Mouse (Mus musculus) heart, embryonic 15.5 days (tissue): ENCODE data around the gene Olfr1564. TPM values are rescaled to one million over a fixed set of nuclear protein-coding genes. Genes with fewer than 3 reads are reported as not detected.
A peak's percentile ranks its signal among the peaks of the same experiment; 100 is the strongest.
"Not testable (repeated sequence)": the region's sequence is repeated elsewhere in the genome, so short reads cannot be mapped to it uniquely, and the experiment has no call there.

Experiments
- ATAC-seq: fragments of 200-750 bp; cut with Nextera tagmentation; replicated peaks from 2 replicates; pipeline ENCODE4 v1.8.0; 2017; ENCODE audit warnings: low read depth, moderate TSS enrichment; ENCODE audit not compliant: insufficient number of reproducible peaks, insufficient read depth, low FRiP score
- H3K27ac ChIP-seq: fragments of 300-500 bp; sonication (generic); 2 replicates; pipeline ENCODE4 v1.5.1; 2015; ENCODE audit warnings: mild to moderate bottlenecking, inconsistent platforms
- H3K27me3 ChIP-seq: fragments of 300-500 bp; sonication (generic); 2 replicates; pipeline ENCODE4 v1.6.1; 2015; ENCODE audit warnings: inconsistent platforms
- H3K36me3 ChIP-seq: fragments of 300-500 bp; sonication (generic); 2 replicates; pipeline ENCODE4 v1.6.1; 2015; ENCODE audit warnings: mild to moderate bottlenecking, inconsistent platforms
- H3K4me1 ChIP-seq: fragments of 300-500 bp; sonication (generic); replicated peaks from 2 replicates; pipeline ENCODE4 v1.6.1; 2015; ENCODE audit warnings: inconsistent platforms
- H3K4me2 ChIP-seq: fragments of 300-500 bp; sonication (generic); 2 replicates; pipeline ENCODE4 v1.6.1; 2015; ENCODE audit warnings: inconsistent platforms, mild to moderate bottlenecking, moderate library complexity
- H3K4me3 ChIP-seq: fragments of 300-500 bp; sonication (generic); 2 replicates; pipeline ENCODE4 v1.5.1; 2015; ENCODE audit warnings: mild to moderate bottlenecking, inconsistent platforms
- H3K9ac ChIP-seq: fragments of 300-500 bp; sonication (generic); 2 replicates; pipeline ENCODE4 v1.6.1; 2015; ENCODE audit warnings: mild to moderate bottlenecking, inconsistent platforms
- H3K9me3 ChIP-seq: fragments of 300-500 bp; sonication (generic); replicated peaks from 2 replicates; pipeline ENCODE4 v1.6.1; 2016; ENCODE audit warnings: inconsistent platforms
- WGBS: fragments of 180-500 bp; shearing (Covaris S2); methylation state at CpG from one replicate; pipeline ENCODE4 v1.1.7; 2015; ENCODE audit warnings: mixed read lengths; 5-methylcytosine and 5-hydroxymethylcytosine counted together
- polyA plus RNA-seq: library from polyadenylated mRNA; unstranded; fragments of >200 nt; fragmentation: Nextera tagmentation; extraction: Ambion mirVana; gene quantifications from 2 replicates; pipeline ENCODE4 v1.2.1, GENCODE M21; 2015

The Olfr1564 gene
- polyA plus RNA-seq = not detected in 2 replicates

GRCm38 (mm10) chr17:33221590-33221989 lies at the start of gene Olfr1564:
Olfr1564 (minus strand) TSS chr17:33221690.
- Histone ChIP-seq H3K4me2 (no peak within 1 kb of the TSS), H3K27me3 (no peaks in the 10 kb centered on the region), H3K27ac (no peak within 1 kb of the TSS), H3K4me3 (no peak within 1 kb of the TSS), H3K4me1 (no peaks in the 10 kb centered on the region), H3K36me3 (no peaks in the 10 kb centered on the region), H3K9ac (no peak within 1 kb of the TSS), H3K9me3 (0 out of 2 replicates have a peak, but pooled peaks cover 9% of the 10 kb centered on the region)
- no peak for ATAC-seq
- WGBS = 65% methylated on average over 2 of the region's 2 CpGs

GRCm38 (mm10) chr17:33268907-33269306 lies 47.4 kb upstream of the Olfr1564 start:
- H3K4me3 ChIP-seq = no peak overlapping the region

GRCm38 (mm10) chr17:33264376-33264775 lies 42.9 kb upstream of the Olfr1564 start, which contains the start of gene Olfr63:
Olfr63 (plus strand) TSS chr17:33264676.
- Histone ChIP-seq H3K4me1 (no peaks in the 10 kb centered on the region), H3K27me3 (peaks cover 5% of the 10 kb centered on the region; the same call in 1 of the 2 replicates), H3K27ac (no peak within 1 kb of the TSS), H3K4me2 (no peak within 1 kb of the TSS), H3K36me3 (no peaks in the 10 kb centered on the region), H3K4me3 (no peak within 1 kb of the TSS), H3K9ac (no peak within 1 kb of the TSS), H3K9me3 (no peaks in the 10 kb centered on the region)
- 65% methylated on average over 1 of the region's 1 CpGs for WGBS
- ATAC-seq = no peak

More at GRCm38 (mm10) chr17:33268907-33269306, 47.4 kb upstream of the Olfr1564 start:
- no peaks in the 10 kb centered on the region for H3K36me3 ChIP-seq
- H3K4me1 ChIP-seq = no peaks in the 10 kb centered on the region
- H3K9ac ChIP-seq = no peak overlapping the region
- no peak overlapping the region for H3K4me2 ChIP-seq
- ATAC-seq = no peak
- peaks cover 5% of the 10 kb centered on the region; the same call in 1 of the 2 replicates for H3K27me3 ChIP-seq
- H3K27ac ChIP-seq = no peak overlapping the region
- WGBS = 81% methylated on average over 9 of the region's 9 CpGs
- no peaks in the 10 kb centered on the region for H3K9me3 ChIP-seq

GRCm38 (mm10) chr17:33255319-33255657 lies 33.8 kb upstream of the Olfr1564 start:
- WGBS = no CpG with 5 or more reads among the region's 2 CpGs
- not testable (repeated sequence) for H3K36me3 ChIP-seq, H3K4me1 ChIP-seq, H3K9ac ChIP-seq, H3K27me3 ChIP-seq, ATAC-seq, H3K4me2 ChIP-seq, H3K9me3 ChIP-seq, H3K27ac ChIP-seq, H3K4me3 ChIP-seq

- H3K4me2 ChIP-seq = 0 out of 2 replicates have a peak within 1 kb of the TSS, but pooled peaks have one; percentile 18
- H3K4me3 ChIP-seq, H3K27me3 ChIP-seq, H3K4me1 ChIP-seq, H3K36me3 ChIP-seq, H3K9me3 ChIP-seq, H3K9ac ChIP-seq, H3K27ac ChIP-seq: not testable (repeated sequence)
- peak; percentile 96 for ATAC-seq
- 30% methylated on average over 1 of the region's 34 CpGs for WGBS
Observed at GRCm38 (mm10) chr17:33254530-33255318, 33.2 kb upstream of the Olfr1564 start, which contains the start of gene Zfp955a. Zfp955a (minus strand) TSS chr17:33255145.

- not testable (repeated sequence) for ATAC-seq, H3K9ac ChIP-seq, H3K9me3 ChIP-seq, H3K4me3 ChIP-seq, H3K4me2 ChIP-seq, H3K4me1 ChIP-seq, H3K27ac ChIP-seq, H3K27me3 ChIP-seq
- 90% methylated on average over 1 of the region's 1 CpGs for WGBS
- H3K36me3 ChIP-seq = peaks cover 14% of the 10 kb centered on the region
Observed at GRCm38 (mm10) chr17:33236646-33237045, 15.2 kb upstream of the Olfr1564 start.

GRCm38 (mm10) chr17:33191002-33191401 lies 30.5 kb downstream of the Olfr1564 start, which contains the start of gene Olfr239:
Olfr239 (plus strand) TSS chr17:33191302.
- ATAC-seq, H3K9ac ChIP-seq, H3K9me3 ChIP-seq, H3K27me3 ChIP-seq, H3K36me3 ChIP-seq, H3K4me1 ChIP-seq, H3K4me3 ChIP-seq, H3K4me2 ChIP-seq, H3K27ac ChIP-seq: not testable (repeated sequence)
- no CpG with 5 or more reads among the region's 2 CpGs for WGBS

- 67% methylated on average over 1 of the region's 1 CpGs for whole genome bisulfite sequencing
- not testable (repeated sequence) for H3K36me3 ChIP-seq, H3K27ac ChIP-seq, H3K4me1 ChIP-seq, H3K4me2 ChIP-seq, H3K9me3 ChIP-seq, ATAC-seq, H3K4me3 ChIP-seq, H3K27me3 ChIP-seq, H3K9ac ChIP-seq
Observed at GRCm38 (mm10) chr17:33168147-33168546, 53.3 kb downstream of the Olfr1564 start, which contains the start of gene Olfr55. Olfr55 (plus strand) TSS chr17:33168447.

Other genes starting within 250 kb of the Olfr1564 start
- gene Zfp952, start 228.6 kb downstream of the Olfr1564 start, polyA plus RNA-seq = 6.7 and 8.9 TPM in 2 replicates
- 6.0 and 6.2 TPM in 2 replicates for gene Zfp763, start 188.3 kb downstream of the Olfr1564 start, polyA plus RNA-seq
- gene 4921501E09Rik, start 153.6 kb downstream of the Olfr1564 start, polyA plus RNA-seq = not detected in 2 replicates
- gene Zfp563, start 132.4 kb downstream of the Olfr1564 start, polyA plus RNA-seq = 4.5 and 4.7 TPM in 2 replicates
- not detected in 2 replicates for gene Morc2b, start 82.0 kb downstream of the Olfr1564 start, polyA plus RNA-seq
- not detected in 2 replicates for gene Olfr55, start 53.2 kb downstream of the Olfr1564 start, polyA plus RNA-seq
- not detected in 2 replicates for gene Olfr239, start 30.4 kb downstream of the Olfr1564 start, polyA plus RNA-seq
- gene Zfp955a, start 33.5 kb upstream of the Olfr1564 start, polyA plus RNA-seq = 12.6 and 13.2 TPM in 2 replicates
- 0.01 TPM in 1 of 2 replicates, not detected in the other for gene Olfr63, start 43.0 kb upstream of the Olfr1564 start, polyA plus RNA-seq
- gene Zfp955b, start 67.9 kb upstream of the Olfr1564 start, polyA plus RNA-seq = 9.3 and 10.3 TPM in 2 replicates
- 4.3 and 5.2 TPM in 2 replicates for gene Zfp81, start 137.2 kb upstream of the Olfr1564 start, polyA plus RNA-seq
- gene Zfp101, start 173.0 kb upstream of the Olfr1564 start, polyA plus RNA-seq = 7.5 TPM in 2 replicates
- not detected in 2 replicates for gene Actl9, start 211.2 kb upstream of the Olfr1564 start, polyA plus RNA-seq